Mouse (Mus musculus) testis, adult 2 months (tissue): ENCODE data around the gene Tfr2. TPM values are rescaled to one million over a fixed set of nuclear protein-coding genes. Genes with fewer than 3 reads are reported as not detected.

ENCODE experiments used
- H3K27ac ChIP-seq: fragments of 200-500 bp; 2 replicates; pipeline ENCODE4 v1.5.1; 2012; ENCODE audit warnings: low read depth, low read length; ENCODE audit not compliant: control insufficient read depth, insufficient read depth
- H3K27me3 ChIP-seq: fragments of 200-500 bp; 2 replicates; pipeline ENCODE4 v1.6.1; 2012; ENCODE audit warnings: mild to moderate bottlenecking, low read length, moderate library complexity; ENCODE audit not compliant: control insufficient read depth, insufficient read depth
- H3K36me3 ChIP-seq: fragments of 200-500 bp; 2 replicates; pipeline ENCODE4 v1.6.1; 2012; ENCODE audit warnings: mild to moderate bottlenecking, low read length; ENCODE audit not compliant: control insufficient read depth, insufficient read depth
- H3K4me1 ChIP-seq: fragments of 200-500 bp; 2 replicates; pipeline ENCODE4 v1.6.1; 2012; ENCODE audit warnings: low read length; ENCODE audit not compliant: control insufficient read depth, insufficient read depth
- H3K4me3 ChIP-seq: fragments of 200-500 bp; 2 replicates; pipeline ENCODE4 v1.5.1; 2012; ENCODE audit warnings: low read depth, mild to moderate bottlenecking, low read length, moderate library complexity, mixed read lengths; ENCODE audit not compliant: control insufficient read depth
- CTCF ChIP-seq: fragments of 200-500 bp; IDR thresholded peaks from 2 replicates; pipeline ENCODE4 v1.5.1; 2012; ENCODE audit warnings: low read depth, mild to moderate bottlenecking, inconsistent platforms, low read length, moderate library complexity; ENCODE audit not compliant: control insufficient read depth, insufficient read depth, insufficient replicate concordance
- POLR2A ChIP-seq: fragments of 200-500 bp; IDR thresholded peaks from 2 replicates; pipeline ENCODE4 v1.6.1; 2012; ENCODE audit warnings: low read depth, mild to moderate bottlenecking, inconsistent platforms, low read length, moderate library complexity; ENCODE audit not compliant: control insufficient read depth
- polyA plus RNA-seq: library from polyadenylated mRNA; depleted of rRNA; stranded (reverse); fragments of >200 nt; gene quantifications from 2 replicates; pipeline ENCODE4 v1.2.3, GENCODE M21; 2012

Tfr2 gene
- polyA plus RNA-seq, 1 experiment = 5.2 TPM

DNA sequence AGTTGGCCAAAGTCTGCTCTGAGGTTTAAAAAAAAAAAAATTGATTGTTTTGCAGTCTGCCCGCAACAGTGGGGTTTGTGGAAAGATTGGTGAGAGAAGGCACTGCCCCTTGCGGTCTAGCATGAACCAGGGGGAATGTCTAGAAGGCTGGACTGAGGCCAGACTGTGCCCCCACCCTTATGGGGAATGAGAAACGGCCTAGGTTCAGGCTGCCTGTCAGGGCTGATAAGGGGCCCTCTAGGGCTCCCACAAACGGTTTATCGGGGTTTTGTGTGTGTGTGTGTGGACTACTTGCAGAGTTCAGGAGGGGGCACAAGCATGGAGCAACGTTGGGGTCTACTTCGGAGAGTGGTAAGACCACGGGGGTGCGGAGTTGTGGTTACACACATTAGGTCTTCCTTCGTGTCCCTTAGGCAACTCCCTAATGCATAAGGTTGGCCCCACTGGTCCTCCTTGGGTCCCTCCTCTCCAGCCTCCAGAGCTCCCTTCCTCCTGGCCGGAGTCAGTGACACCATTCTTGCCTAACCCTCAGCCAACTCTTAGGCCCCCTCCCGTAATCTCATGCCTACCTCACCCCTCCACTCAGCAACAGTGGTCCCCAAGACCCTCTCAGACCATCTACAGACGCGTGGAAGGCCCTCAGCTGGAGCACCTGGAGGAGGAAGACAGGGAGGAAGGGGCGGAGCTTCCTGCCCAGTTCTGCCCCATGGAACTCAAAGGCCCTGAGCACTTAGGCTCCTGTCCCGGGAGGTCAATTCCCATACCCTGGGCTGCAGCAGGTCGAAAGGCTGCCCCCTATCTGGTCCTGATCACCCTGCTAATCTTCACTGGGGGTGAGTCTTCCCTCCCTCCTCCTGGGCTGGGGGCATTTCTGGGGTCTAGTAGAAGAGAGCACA, 1.3 kb downstream of the Tfr2 start:
- H3K4me3 ChIP-seq = peak overlapping the region; percentile 38

DNA sequence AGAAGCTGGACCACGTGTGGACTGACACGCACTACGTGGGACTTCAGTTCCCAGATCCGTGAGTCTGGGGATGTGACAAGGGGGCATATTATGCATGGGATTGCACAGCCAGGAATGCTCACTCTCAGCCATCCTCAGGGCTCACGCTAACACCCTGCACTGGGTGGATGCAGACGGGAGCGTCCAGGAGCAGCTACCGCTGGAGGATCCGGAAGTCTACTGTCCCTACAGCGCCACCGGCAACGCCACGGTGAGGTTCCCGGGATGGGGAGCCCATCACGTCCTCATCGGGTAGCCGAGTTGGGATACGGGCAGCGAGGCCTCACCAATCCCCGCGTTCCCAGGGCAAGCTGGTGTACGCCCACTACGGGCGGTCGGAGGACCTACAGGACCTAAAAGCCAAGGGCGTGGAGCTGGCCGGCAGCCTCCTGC, 4.8 kb downstream of the Tfr2 start:
- no peak overlapping the region for H3K27ac ChIP-seq
- no peaks in the 10 kb centered on the region for H3K27me3 ChIP-seq
- H3K36me3 ChIP-seq = no peaks in the 10 kb centered on the region
- H3K4me3 ChIP-seq = peak overlapping the region; percentile 63
- TF ChIP-seq CTCF (peak; percentile 29; the same call in 1 of the 2 replicates), POLR2A (no peak)
- H3K4me1 ChIP-seq = peaks cover 31% of the 10 kb centered on the region

More for the DNA sequence above, 1.3 kb downstream of the Tfr2 start:
- Histone ChIP-seq H3K4me1 (peaks cover 41% of the 10 kb centered on the region), H3K36me3 (no peaks in the 10 kb centered on the region), H3K27ac (no peak overlapping the region), H3K27me3 (no peaks in the 10 kb centered on the region)
- TF ChIP-seq POLR2A = no peak
- no peak for TF ChIP-seq CTCF

DNA sequence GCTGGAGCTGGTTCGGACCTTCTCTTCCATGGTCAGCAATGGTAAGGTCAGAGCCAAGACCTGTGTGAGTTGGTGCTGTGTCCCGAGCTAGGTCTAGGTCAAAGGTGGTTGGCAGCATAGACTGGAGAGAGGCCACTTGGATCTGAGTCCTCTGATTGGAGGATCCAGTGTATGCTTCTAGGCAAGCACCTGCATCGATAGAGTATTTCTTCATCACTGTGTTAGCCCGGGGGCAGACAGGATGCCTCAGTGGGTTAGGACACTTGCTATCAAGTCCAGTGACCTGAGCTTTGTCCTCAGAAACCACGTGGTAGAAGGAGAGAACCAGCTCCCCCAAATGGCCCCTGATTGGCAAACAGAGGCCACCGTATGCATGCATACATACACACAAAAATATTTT, 10.6 kb downstream of the Tfr2 start:
- no peaks in the 10 kb centered on the region for H3K27me3 ChIP-seq
- peaks cover 14% of the 10 kb centered on the region for H3K4me1 ChIP-seq
- no peak for TF ChIP-seq CTCF
- no peak for TF ChIP-seq POLR2A
- no peak overlapping the region for H3K27ac ChIP-seq
- H3K36me3 ChIP-seq = no peaks in the 10 kb centered on the region
- H3K4me3 ChIP-seq = no peak overlapping the region

DNA sequence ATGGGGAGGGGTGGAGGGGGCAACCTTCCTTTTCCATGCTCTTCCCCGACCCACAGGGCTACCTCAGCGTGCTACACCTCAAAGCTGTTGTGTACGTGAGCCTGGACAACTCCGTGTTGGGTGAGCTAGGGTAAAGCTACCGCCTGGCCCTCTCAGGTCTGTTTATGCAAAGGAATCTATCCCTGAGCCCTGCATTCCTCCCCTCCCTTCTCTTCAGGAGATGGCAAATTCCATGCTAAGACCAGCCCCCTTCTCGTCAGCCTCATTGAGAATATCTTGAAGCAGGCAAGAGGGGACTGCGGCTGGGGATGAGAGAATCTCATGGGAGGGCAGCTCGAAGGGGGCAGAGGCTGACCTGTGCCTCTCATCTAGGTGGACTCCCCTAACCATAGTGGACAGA, 13.1 kb downstream of the Tfr2 start:
- no peak overlapping the region for H3K4me3 ChIP-seq

DNA sequence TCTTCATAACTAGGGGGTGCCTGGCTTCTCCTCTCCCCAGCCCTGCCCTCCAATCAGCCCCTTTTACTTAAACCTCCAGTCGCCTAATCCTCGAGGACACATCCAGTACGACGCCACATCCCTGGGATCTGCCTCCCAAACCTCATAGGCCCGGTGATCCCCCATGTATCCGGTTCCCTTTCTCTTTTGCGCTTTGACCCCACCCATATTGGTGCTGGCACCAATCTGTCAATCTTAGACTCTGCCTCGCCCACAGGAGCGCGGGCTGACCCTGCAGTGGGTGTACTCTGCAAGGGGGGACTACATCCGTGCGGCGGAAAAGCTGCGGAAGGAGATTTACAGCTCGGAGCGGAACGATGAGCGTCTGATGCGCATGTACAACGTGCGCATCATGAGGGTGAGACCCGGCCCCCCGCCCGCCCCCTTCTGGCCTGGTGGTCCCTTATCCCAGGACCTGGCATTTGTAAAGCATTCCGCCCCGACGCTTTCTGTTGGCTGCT, 14.1 kb downstream of the Tfr2 start:
- H3K27ac ChIP-seq = no peak overlapping the region
- H3K36me3 ChIP-seq = no peaks in the 10 kb centered on the region
- peak overlapping the region; percentile 53 for H3K4me3 ChIP-seq
- no peaks in the 10 kb centered on the region for H3K27me3 ChIP-seq
- peaks cover 16% of the 10 kb centered on the region for H3K4me1 ChIP-seq
- TF ChIP-seq CTCF (no peak), POLR2A (no peak)

More for the DNA sequence above, 13.1 kb downstream of the Tfr2 start:
- Histone ChIP-seq H3K36me3 (no peaks in the 10 kb centered on the region), H3K4me1 (peaks cover 16% of the 10 kb centered on the region), H3K27ac (no peak overlapping the region), H3K27me3 (no peaks in the 10 kb centered on the region)
- TF ChIP-seq POLR2A = no peak
- TF ChIP-seq CTCF = no peak

DNA sequence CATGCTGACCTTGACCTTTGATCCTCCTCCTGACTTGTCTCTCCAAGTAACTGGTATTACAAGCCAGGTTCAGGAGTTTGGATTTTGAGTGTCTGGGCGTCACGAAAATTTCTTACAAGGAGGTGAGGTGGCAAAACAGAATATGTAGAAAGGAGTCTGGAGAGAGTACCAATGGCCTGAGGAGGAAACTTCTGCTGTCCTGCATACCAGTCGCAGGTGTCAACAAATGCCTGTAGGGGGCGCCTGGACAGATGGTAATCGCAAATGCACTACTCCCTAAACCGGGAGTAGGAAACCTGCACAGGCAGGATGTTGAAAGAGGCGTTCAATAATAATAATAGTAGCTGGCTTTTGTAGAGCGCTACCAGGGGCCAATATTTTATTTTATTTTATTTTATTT, 15.3 kb downstream of the Tfr2 start:
- Histone ChIP-seq H3K4me3 (no peak overlapping the region), H3K27me3 (no peaks in the 10 kb centered on the region), H3K4me1 (peaks cover 16% of the 10 kb centered on the region), H3K36me3 (no peaks in the 10 kb centered on the region), H3K27ac (no peak overlapping the region)
- TF ChIP-seq POLR2A (no peak), CTCF (peak; percentile 44; the same call in 1 of the 2 replicates)

DNA sequence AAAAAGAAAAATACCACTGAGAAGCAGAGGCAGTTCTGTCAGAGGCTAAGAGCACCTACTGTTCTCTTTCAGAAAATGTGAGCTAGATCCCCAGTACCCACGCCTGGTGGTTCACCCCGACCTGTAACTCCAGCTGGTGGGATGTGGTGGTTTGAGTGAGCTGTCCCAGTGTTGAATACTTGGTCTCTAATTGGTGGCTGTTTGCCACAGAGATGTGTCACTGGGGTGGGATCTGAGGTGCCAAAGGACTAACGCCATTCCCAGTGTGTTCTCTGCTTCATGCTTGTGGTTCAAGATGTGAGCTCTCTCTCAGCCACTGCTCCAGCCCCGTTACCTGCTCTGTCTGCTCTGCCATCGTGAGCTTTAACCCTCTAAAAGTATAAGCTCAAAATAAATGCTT, 20.9 kb downstream of the Tfr2 start:
- Histone ChIP-seq H3K27me3 (no peaks in the 10 kb centered on the region), H3K4me3 (no peak overlapping the region)
- TF ChIP-seq CTCF = no peak
- no peak for TF ChIP-seq POLR2A

More for the DNA sequence above, 20.9 kb downstream of the Tfr2 start:
- H3K4me1 ChIP-seq = peaks cover 2% of the 10 kb centered on the region
- H3K27ac ChIP-seq = no peak overlapping the region
- H3K36me3 ChIP-seq = no peaks in the 10 kb centered on the region
